Mouse (Mus musculus): ENCODE measurements around the gene Mgea5.

DNA sequence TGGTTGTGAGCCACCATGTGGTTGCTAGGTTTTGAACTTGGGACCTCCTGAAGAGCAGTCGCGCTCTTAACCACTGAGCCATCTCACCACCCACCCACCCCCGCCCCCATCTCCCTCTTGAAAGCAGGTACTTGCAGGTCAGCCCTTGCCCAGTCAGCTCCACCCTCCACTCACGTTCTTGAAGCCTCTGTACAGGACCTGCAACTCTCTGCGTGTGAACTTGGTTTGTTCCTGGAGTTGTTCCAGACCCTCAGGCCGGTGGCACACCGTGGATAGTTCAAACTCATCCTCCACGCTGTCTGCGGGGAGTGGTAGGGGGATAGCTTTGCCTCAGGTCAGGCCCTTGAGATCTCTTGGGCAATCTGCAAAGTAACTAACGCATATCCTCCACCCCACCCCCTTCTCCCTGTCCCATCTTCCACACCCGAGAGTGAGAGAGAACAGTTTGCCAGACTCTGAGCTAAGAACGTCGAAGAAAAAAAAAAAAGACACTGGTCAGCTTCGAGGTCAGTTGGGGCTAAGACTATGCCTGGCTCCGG lies 11.8 kb upstream of the Mgea5 start:
- TF ChIP-seq CTCF (IDR thresholded peaks at IDR 0.05; ENCODE audit: low read depth) (no peak), EP300 (IDR thresholded peaks at IDR 0.05; ENCODE audit: low read depth) (no peak)
